Mouse (Mus musculus) embryonic facial prominence, embryonic 12.5 days (tissue): ENCODE results near the gene Cebpe. TPM values are rescaled to one million over a fixed set of nuclear protein-coding genes. Genes with fewer than 3 reads are reported as not detected.

ENCODE experiments used
- ATAC-seq: fragments of 200-750 bp; cut with Nextera tagmentation; 2 replicates; pipeline ENCODE4 v1.8.0; 2017; ENCODE audit not compliant: insufficient number of reproducible peaks, insufficient read depth, low FRiP score, low TSS enrichment
- H3K27ac ChIP-seq: fragments of 300-500 bp; sonication (generic); 2 replicates; pipeline ENCODE4 v1.5.1; 2016; ENCODE audit warnings: mild to moderate bottlenecking
- H3K27me3 ChIP-seq: fragments of 300-500 bp; sonication (generic); 2 replicates; pipeline ENCODE4 v1.6.1; 2016; ENCODE audit warnings: mild to moderate bottlenecking, moderate library complexity
- H3K36me3 ChIP-seq: fragments of 300-500 bp; sonication (generic); 2 replicates; pipeline ENCODE4 v1.6.1; 2016; ENCODE audit warnings: mild to moderate bottlenecking
- H3K4me1 ChIP-seq: fragments of 300-500 bp; sonication (generic); 2 replicates; pipeline ENCODE4 v1.6.1; 2016
- H3K4me2 ChIP-seq: fragments of 300-500 bp; sonication (generic); replicated peaks from 2 replicates; pipeline ENCODE4 v1.6.1; 2016; ENCODE audit warnings: mild to moderate bottlenecking, moderate library complexity
- H3K4me3 ChIP-seq: fragments of 300-500 bp; sonication (generic); 2 replicates; pipeline ENCODE4 v1.5.1; 2016; ENCODE audit warnings: mild to moderate bottlenecking
- H3K9ac ChIP-seq: fragments of 300-500 bp; sonication (generic); 2 replicates; pipeline ENCODE4 v1.6.1; 2016; ENCODE audit warnings: mild to moderate bottlenecking, moderate library complexity
- H3K9me3 ChIP-seq: fragments of 300-500 bp; sonication (generic); 2 replicates; pipeline ENCODE4 v1.6.1; 2016; ENCODE audit warnings: mild to moderate bottlenecking, moderate library complexity
- WGBS: fragments of 180-500 bp; shearing (Covaris S2); methylation state at CpG from one replicate; pipeline ENCODE4 v1.1.7; 2016; 5-methylcytosine and 5-hydroxymethylcytosine counted together
- polyA plus RNA-seq: library from polyadenylated mRNA; unstranded; fragments of >200 nt; fragmentation: Nextera tagmentation; extraction: Ambion mirVana; gene quantifications from 2 replicates; pipeline ENCODE4 v1.2.1, GENCODE M21; 2016

Cebpe gene
- polyA plus RNA-seq, 1 experiment from 2014 or later: 0.42 TPM

GRCm38 (mm10) chr14:54741721-54742120 is 29.7 kb upstream of the Cebpe start:
- H3K4me3 ChIP-seq: no peak overlapping the region
- WGBS: 75% methylated on average over 6 of the region's 6 CpGs
- no peak overlapping the region for H3K27ac ChIP-seq

GRCm38 (mm10) chr14:54737634-54738033 is 25.7 kb upstream of the Cebpe start:
- ATAC-seq: no peak
- Histone ChIP-seq H3K4me1 (peaks cover 6% of the 10 kb centered on the region), H3K4me3 (no peak overlapping the region), H3K36me3 (no peaks in the 10 kb centered on the region), H3K9ac (no peak overlapping the region), H3K9me3 (no peaks in the 10 kb centered on the region), H3K27ac (no peak overlapping the region), H3K4me2 (no peak overlapping the region), H3K27me3 (no peaks in the 10 kb centered on the region)
- 73% methylated on average over 10 of the region's 10 CpGs for WGBS

More at GRCm38 (mm10) chr14:54741721-54742120, 29.7 kb upstream of the Cebpe start:
- Histone ChIP-seq H3K9me3 (no peaks in the 10 kb centered on the region), H3K4me2 (no peak overlapping the region), H3K27me3 (no peaks in the 10 kb centered on the region), H3K36me3 (no peaks in the 10 kb centered on the region), H3K4me1 (peaks cover 9% of the 10 kb centered on the region), H3K9ac (no peak overlapping the region)
- no peak for ATAC-seq

GRCm38 (mm10) chr14:54736555-54737552 is 24.9 kb upstream of the Cebpe start:
- no peak for ATAC-seq
- H3K27ac ChIP-seq: no peak overlapping the region
- no peaks in the 10 kb centered on the region for H3K9me3 ChIP-seq

GRCm38 (mm10) chr14:54735221-54735620 is 23.2 kb upstream of the Cebpe start:
- Histone ChIP-seq H3K4me3 (no peak overlapping the region), H3K9me3 (no peaks in the 10 kb centered on the region), H3K27me3 (no peaks in the 10 kb centered on the region), H3K36me3 (no peaks in the 10 kb centered on the region), H3K4me2 (no peak overlapping the region), H3K27ac (no peak overlapping the region), H3K9ac (no peak overlapping the region), H3K4me1 (no peaks in the 10 kb centered on the region)
- 75% methylated on average over 4 of the region's 4 CpGs for WGBS
- ATAC-seq: no peak

More at GRCm38 (mm10) chr14:54736555-54737552, 24.9 kb upstream of the Cebpe start:
- WGBS: 57% methylated on average over 14 of the region's 14 CpGs
- no peak overlapping the region for H3K9ac ChIP-seq
- H3K4me3 ChIP-seq: no peak overlapping the region
- no peaks in the 10 kb centered on the region for H3K27me3 ChIP-seq
- H3K4me1 ChIP-seq: no peaks in the 10 kb centered on the region
- H3K4me2 ChIP-seq: no peak overlapping the region
- H3K36me3 ChIP-seq: no peaks in the 10 kb centered on the region

GRCm38 (mm10) chr14:54734004-54734403 is 22.0 kb upstream of the Cebpe start:
- Histone ChIP-seq H3K9me3 (no peaks in the 10 kb centered on the region), H3K36me3 (no peaks in the 10 kb centered on the region), H3K4me3 (no peak overlapping the region), H3K27me3 (no peaks in the 10 kb centered on the region), H3K4me1 (no peaks in the 10 kb centered on the region), H3K4me2 (no peak overlapping the region), H3K9ac (no peak overlapping the region), H3K27ac (no peak overlapping the region)
- 78% methylated on average over 4 of the region's 4 CpGs for WGBS
- no peak for ATAC-seq

GRCm38 (mm10) chr14:54732206-54732605 is 20.2 kb upstream of the Cebpe start:
- Histone ChIP-seq H3K27ac (no peak overlapping the region), H3K9me3 (no peaks in the 10 kb centered on the region), H3K9ac (no peak overlapping the region), H3K4me1 (no peaks in the 10 kb centered on the region), H3K27me3 (no peaks in the 10 kb centered on the region), H3K4me3 (no peak overlapping the region), H3K4me2 (no peak overlapping the region), H3K36me3 (no peaks in the 10 kb centered on the region)
- WGBS: 84% methylated on average over 8 of the region's 8 CpGs
- ATAC-seq: no peak

GRCm38 (mm10) chr14:54730305-54730704 is 18.3 kb upstream of the Cebpe start:
- Histone ChIP-seq H3K27me3 (no peaks in the 10 kb centered on the region), H3K27ac (no peak overlapping the region), H3K4me1 (no peaks in the 10 kb centered on the region), H3K4me2 (no peak overlapping the region), H3K9ac (no peak overlapping the region), H3K4me3 (no peak overlapping the region), H3K36me3 (no peaks in the 10 kb centered on the region), H3K9me3 (no peaks in the 10 kb centered on the region)
- no peak for ATAC-seq
- 88% methylated on average over 6 of the region's 6 CpGs for WGBS

- no peak overlapping the region for H3K27ac ChIP-seq
- no peak overlapping the region for H3K9ac ChIP-seq
- H3K4me1 ChIP-seq: no peaks in the 10 kb centered on the region
- H3K27me3 ChIP-seq: no peaks in the 10 kb centered on the region
- H3K4me3 ChIP-seq: no peak overlapping the region
- H3K36me3 ChIP-seq: no peaks in the 10 kb centered on the region
- no peaks in the 10 kb centered on the region for H3K9me3 ChIP-seq
- WGBS: 69% methylated on average over 13 of the region's 13 CpGs
- no peak overlapping the region for H3K4me2 ChIP-seq
- ATAC-seq: no peak
Measured at GRCm38 (mm10) chr14:54728823-54729653, 17.1 kb upstream of the Cebpe start.

- Histone ChIP-seq H3K4me1 (no peaks in the 10 kb centered on the region), H3K36me3 (no peaks in the 10 kb centered on the region), H3K27me3 (no peaks in the 10 kb centered on the region), H3K27ac (no peak overlapping the region), H3K9ac (no peak overlapping the region), H3K9me3 (no peaks in the 10 kb centered on the region), H3K4me2 (no peak overlapping the region), H3K4me3 (no peak overlapping the region)
- WGBS: 73% methylated on average over 5 of the region's 5 CpGs
- no peak for ATAC-seq
Measured at GRCm38 (mm10) chr14:54727565-54727964, 15.6 kb upstream of the Cebpe start.

GRCm38 (mm10) chr14:54724049-54724448 is 12.1 kb upstream of the Cebpe start:
- Histone ChIP-seq H3K4me3 (no peak overlapping the region), H3K4me2 (no peak overlapping the region)
- 83% methylated on average over 6 of the region's 6 CpGs for WGBS

GRCm38 (mm10) chr14:54721711-54722110 is 9.7 kb upstream of the Cebpe start:
- no peak overlapping the region for H3K4me3 ChIP-seq
- H3K27me3 ChIP-seq: no peaks in the 10 kb centered on the region
- no peak overlapping the region for H3K9ac ChIP-seq
- 80% methylated on average over 10 of the region's 10 CpGs for WGBS
- H3K9me3 ChIP-seq: no peaks in the 10 kb centered on the region
- H3K36me3 ChIP-seq: no peaks in the 10 kb centered on the region
- H3K27ac ChIP-seq: no peak overlapping the region
- no peaks in the 10 kb centered on the region for H3K4me1 ChIP-seq
- no peak for ATAC-seq
- H3K4me2 ChIP-seq: no peak overlapping the region

More at GRCm38 (mm10) chr14:54724049-54724448, 12.1 kb upstream of the Cebpe start:
- Histone ChIP-seq H3K4me1 (no peaks in the 10 kb centered on the region), H3K36me3 (no peaks in the 10 kb centered on the region), H3K27me3 (no peaks in the 10 kb centered on the region), H3K27ac (no peak overlapping the region), H3K9ac (no peak overlapping the region), H3K9me3 (no peaks in the 10 kb centered on the region)
- no peak for ATAC-seq
